Mouse (Mus musculus) cerebellum, adult 2 months (tissue): ENCODE measurements around the gene Fam241b. TPM values are rescaled to one million over a fixed set of nuclear protein-coding genes. Genes with fewer than 3 reads are reported as not detected.

ENCODE experiments used
- DNase-seq, 2 experiments: peaks; one replicate each; pipeline ENCODE4 v3.0.0; 2021
- H3K27ac ChIP-seq: fragments of 200-500 bp; 2 replicates; pipeline ENCODE4 v1.5.1; 2012; ENCODE audit warnings: low read length, control low read depth, inconsistent platforms; ENCODE audit not compliant: insufficient read depth
- H3K27me3 ChIP-seq: fragments of 200-500 bp; 2 replicates; pipeline ENCODE4 v1.6.1; 2012; ENCODE audit warnings: inconsistent platforms, mild to moderate bottlenecking, low read length, moderate library complexity; ENCODE audit not compliant: control insufficient read depth, insufficient read depth
- H3K4me1 ChIP-seq: fragments of 200-500 bp; 2 replicates; pipeline ENCODE4 v1.6.1; 2011; ENCODE audit warnings: low read length; ENCODE audit not compliant: control insufficient read depth, insufficient read depth
- H3K4me3 ChIP-seq: fragments of 200-500 bp; replicated peaks from 2 replicates; pipeline ENCODE3; 2011; ENCODE audit warnings: mild to moderate bottlenecking, low read depth, low read length, control low read depth; ENCODE audit not compliant: insufficient read depth
- CTCF ChIP-seq: fragments of 200-500 bp; IDR thresholded peaks from 2 replicates; pipeline ENCODE4 v1.5.1; 2011; ENCODE audit warnings: low read depth, mild to moderate bottlenecking, control low read depth, low read length, moderate library complexity, borderline replicate concordance; ENCODE audit not compliant: insufficient read depth
- POLR2A ChIP-seq: fragments of 200-500 bp; IDR thresholded peaks from 2 replicates; pipeline ENCODE4 v1.6.1; 2011; ENCODE audit warnings: low read length, control low read depth, borderline replicate concordance; ENCODE audit not compliant: insufficient read depth
- WGBS: fragments of 180-500 bp; shearing (Covaris S2); methylation state at CpG from one replicate; pipeline ENCODE4 v1.1.7; 2018; 5-methylcytosine and 5-hydroxymethylcytosine counted together
- polyA plus RNA-seq: library from polyadenylated mRNA; depleted of rRNA; stranded (reverse); fragments of >200 nt; gene quantifications from 2 replicates; pipeline ENCODE4 v1.2.3, GENCODE M21; 2012

The Fam241b gene
- polyA plus RNA-seq, 1 experiment = 71.8 TPM

- no peak overlapping the region for H3K4me3 ChIP-seq
- H3K4me1 ChIP-seq = peaks cover 17% of the 10 kb centered on the region
- DNase-seq = peak; percentile 23 to 63
- no peak overlapping the region for H3K27ac ChIP-seq
- TF ChIP-seq CTCF = no peak
- no peak for TF ChIP-seq POLR2A
- no peaks in the 10 kb centered on the region for H3K27me3 ChIP-seq
- WGBS = 43% methylated on average over 12 of the region's 12 CpGs
Measured at GRCm38 (mm10) chr10:62147466-62148248, 3.9 kb upstream of the Fam241b start.

- Histone ChIP-seq H3K27me3 (no peaks in the 10 kb centered on the region), H3K4me1 (peaks cover 17% of the 10 kb centered on the region), H3K4me3 (no peak overlapping the region), H3K27ac (no peak overlapping the region)
- 89% methylated on average over 5 of the region's 5 CpGs for WGBS
- DNase-seq = no peak
- TF ChIP-seq CTCF (no peak), POLR2A (no peak)
Measured at GRCm38 (mm10) chr10:62145957-62146356, 2.2 kb upstream of the Fam241b start.

GRCm38 (mm10) chr10:62138040-62138439 is 5.7 kb downstream of the Fam241b start:
- no peaks in the 10 kb centered on the region for H3K4me1 ChIP-seq
- no peak overlapping the region for H3K4me3 ChIP-seq
- no peak for TF ChIP-seq CTCF
- no peak for TF ChIP-seq POLR2A
- DNase-seq = no peak
- no peak overlapping the region for H3K27ac ChIP-seq
- no peaks in the 10 kb centered on the region; the same call in 1 of the 2 replicates for H3K27me3 ChIP-seq
- 40% methylated on average over 3 of the region's 3 CpGs for WGBS

GRCm38 (mm10) chr10:62137150-62137549 is 6.6 kb downstream of the Fam241b start:
- WGBS = 34% methylated on average over 4 of the region's 4 CpGs
- H3K27ac ChIP-seq = no peak overlapping the region
- no peaks in the 10 kb centered on the region; the same call in 1 of the 2 replicates for H3K27me3 ChIP-seq
- TF ChIP-seq CTCF (no peak), POLR2A (no peak)
- DNase-seq = no peak
- H3K4me3 ChIP-seq = no peak overlapping the region
- no peaks in the 10 kb centered on the region for H3K4me1 ChIP-seq

GRCm38 (mm10) chr10:62135696-62136470 is 7.8 kb downstream of the Fam241b start:
- Histone ChIP-seq H3K4me3 (no peak overlapping the region), H3K27me3 (no peaks in the 10 kb centered on the region; the same call in 1 of the 2 replicates), H3K27ac (no peak overlapping the region), H3K4me1 (no peaks in the 10 kb centered on the region)
- WGBS = 9% methylated on average over 8 of the region's 8 CpGs
- TF ChIP-seq CTCF (no peak), POLR2A (no peak)
- DNase-seq = no peak

GRCm38 (mm10) chr10:62132691-62133281 is 10.9 kb downstream of the Fam241b start, which contains the start of gene Neurog3:
TSS of gene Neurog3 (plus strand) at chr10:62133090.
- no peak for DNase-seq
- 2% methylated on average over 29 of the region's 29 CpGs for WGBS
- Histone ChIP-seq H3K4me1 (no peaks in the 10 kb centered on the region), H3K27ac (no peak within 1 kb of the TSS), H3K27me3 (no peaks in the 10 kb centered on the region; the same call in 1 of the 2 replicates), H3K4me3 (no peak within 1 kb of the TSS)
- no peak for TF ChIP-seq CTCF
- TF ChIP-seq POLR2A = no peak

GRCm38 (mm10) chr10:62128316-62128951 is 15.3 kb downstream of the Fam241b start:
- TF ChIP-seq CTCF (no peak), POLR2A (no peak)
- DNase-seq = no peak
- no peak overlapping the region for H3K4me3 ChIP-seq
- 1% methylated on average over 32 of the region's 32 CpGs for WGBS
- H3K4me1 ChIP-seq = no peaks in the 10 kb centered on the region
- H3K27me3 ChIP-seq = no peaks in the 10 kb centered on the region; the same call in 1 of the 2 replicates
- no peak overlapping the region for H3K27ac ChIP-seq
